Mouse (Mus musculus): Measurements from ENCODE around the gene Slc39a9.

DNA sequence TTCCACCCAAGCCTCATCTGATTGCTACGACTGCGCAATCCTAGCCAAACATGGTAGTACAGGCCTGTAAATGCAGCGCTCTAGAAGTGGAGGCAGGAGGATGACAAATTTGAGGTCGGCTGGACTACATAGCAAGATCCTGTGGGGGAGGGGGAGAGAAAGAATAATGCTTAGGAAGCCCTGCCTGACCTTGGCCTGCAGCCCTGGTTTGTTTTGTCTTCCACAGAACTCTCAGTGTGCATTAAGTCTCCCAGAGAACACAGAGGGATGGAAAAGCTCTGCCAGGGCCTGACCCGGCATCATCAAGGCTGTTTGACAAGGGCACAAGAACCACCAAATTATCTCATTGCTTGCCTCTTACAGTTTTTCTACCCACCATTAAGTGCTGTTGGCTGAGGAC lies 46.0 kb downstream of the Slc39a9 start:
- TF ChIP-seq CTCF (IDR thresholded peaks at IDR 0.05): no peak
- TF ChIP-seq EP300 (IDR thresholded peaks at IDR 0.05): no peak
